Mouse (Mus musculus) liver, embryonic 14.5 days (tissue): ENCODE measurements around the gene Acot11. TPM values are rescaled to one million over a fixed set of nuclear protein-coding genes. Genes with fewer than 3 reads are reported as not detected.

Source experiments
- ATAC-seq: fragments of 200-750 bp; cut with Nextera tagmentation; 2 replicates; pipeline ENCODE4 v1.8.0; 2017; ENCODE audit warnings: moderate number of reproducible peaks, mild to moderate bottlenecking, moderate library complexity; ENCODE audit not compliant: insufficient read depth
- DNase-seq, 3 experiments: peaks; one replicate each; pipeline ENCODE4 v3.0.0-alpha.2; 2012 to 2013; ENCODE audit warnings: low read depth in 3 of 3, low spot score in 3 of 3
- H3K27ac ChIP-seq: fragments of 300-500 bp; sonication (generic); 2 replicates; pipeline ENCODE4 v1.5.1; 2014; ENCODE audit warnings: moderate library complexity, mild to moderate bottlenecking, control low read depth, inconsistent platforms
- H3K27me3 ChIP-seq: fragments of 300-500 bp; sonication (generic); 2 replicates; pipeline ENCODE4 v1.6.1; 2014; ENCODE audit warnings: mild to moderate bottlenecking, low read length, moderate library complexity; ENCODE audit not compliant: control insufficient read depth, insufficient read depth
- H3K36me3 ChIP-seq: fragments of 300-500 bp; sonication (generic); replicated peaks from 2 replicates; pipeline ENCODE4 v1.6.1; 2014; ENCODE audit warnings: low read depth; ENCODE audit not compliant: control insufficient read depth, insufficient read depth
- H3K4me1 ChIP-seq, 2 experiments: fragments of 200-500 bp in 1 of 2; fragments of 300-500 bp in 1 of 2; sonication (generic) in 1 of 2; replicated peaks; 2 replicates each; pipeline ENCODE4 v1.6.1; 2012 to 2014; ENCODE audit warnings: antibody characterized with exemption in 1 of 2, inconsistent platforms in 1 of 2, low read length in 1 of 2; ENCODE audit not compliant: control insufficient read depth in 2 of 2, insufficient read depth in 2 of 2
- H3K4me2 ChIP-seq: fragments of 300-500 bp; sonication (generic); 2 replicates; pipeline ENCODE4 v1.6.1; 2014; ENCODE audit warnings: low read depth, mild to moderate bottlenecking, control low read depth, moderate library complexity
- H3K4me3 ChIP-seq, 2 experiments: fragments of 200-500 bp in 1 of 2; fragments of 300-500 bp in 1 of 2; sonication (generic) in 1 of 2; 2 replicates each; pipeline ENCODE4 v1.5.1; 2012 to 2014; ENCODE audit warnings: low read depth in 2 of 2, low read length in 2 of 2, mild to moderate bottlenecking in 2 of 2, control low read depth in 1 of 2, inconsistent platforms in 1 of 2, moderate library complexity in 1 of 2; ENCODE audit not compliant: insufficient read depth in 1 of 2
- H3K9ac ChIP-seq: fragments of 300-500 bp; sonication (generic); replicated peaks from 2 replicates; pipeline ENCODE4 v1.6.1; 2014; ENCODE audit warnings: mild to moderate bottlenecking, control low read depth, moderate library complexity
- H3K9me3 ChIP-seq: fragments of 300-500 bp; sonication (generic); 2 replicates; pipeline ENCODE4 v1.6.1; 2016; ENCODE audit warnings: low read length, mixed read lengths; ENCODE audit not compliant: control insufficient read depth
- CTCF ChIP-seq: IDR thresholded peaks from 2 replicates; pipeline ENCODE4 v1.5.1; 2016; ENCODE audit warnings: antibody characterized with exemption, low read depth, control low read depth
- EP300 ChIP-seq: IDR thresholded peaks from 2 replicates; pipeline ENCODE4 v1.6.1; 2016; ENCODE audit warnings: antibody characterized with exemption, low read depth
- WGBS: fragments of 180-500 bp; shearing (Covaris S2); extraction: QIAGEN DNeasy Blood & Tissue Kit; methylation state at CpG from one replicate; pipeline ENCODE4 v1.1.7; 2014; ENCODE audit not compliant: insufficient replicate concordance; 5-methylcytosine and 5-hydroxymethylcytosine counted together
- polyA plus RNA-seq, 2 experiments: library from polyadenylated mRNA; depleted of rRNA in 1 of 2; stranded (reverse) in 1 of 2; unstranded in 1 of 2; fragments of >200 nt; fragmentation: Nextera tagmentation in 1 of 2; extraction: Ambion mirVana in 1 of 2; gene quantifications; 2 replicates each; pipeline versions ENCODE4 v1.2.1 to v1.2.3; 2012 to 2014

Gene Acot11
- polyA plus RNA-seq, 2 experiments = 4.1 TPM

DNA sequence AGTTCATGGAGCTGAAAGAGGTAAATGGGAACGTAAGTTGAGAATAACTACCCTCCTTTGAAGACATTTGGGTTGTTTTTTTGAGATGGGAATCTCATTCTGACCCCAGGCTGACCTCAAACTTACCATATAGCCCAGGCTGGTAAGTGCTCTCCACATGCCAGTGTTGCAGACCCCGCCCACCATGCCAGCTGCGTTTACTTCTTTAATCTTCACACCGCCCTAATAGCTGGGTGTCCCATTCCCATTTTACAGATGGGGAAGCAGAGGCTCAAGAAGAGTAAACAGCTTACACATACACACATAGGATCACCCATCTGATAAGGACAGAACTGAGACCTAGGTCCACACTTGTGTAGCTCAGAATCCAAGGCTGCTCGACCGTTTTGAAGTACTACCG is 20.0 kb downstream of the Acot11 start:
- Histone ChIP-seq H3K27ac (no peak overlapping the region), H3K9me3 (no peaks in the 10 kb centered on the region), H3K4me1 (peaks cover 0 to 9% of the 10 kb centered on the region in 2 experiments; a peak in 2 of 4 replicates), H3K27me3 (no peaks in the 10 kb centered on the region), H3K36me3 (no peaks in the 10 kb centered on the region), H3K4me3 (no peak overlapping the region), H3K9ac (no peak overlapping the region), H3K4me2 (no peak overlapping the region)
- TF ChIP-seq EP300 = no peak
- TF ChIP-seq CTCF = no peak
- ATAC-seq (no peak), DNase-seq (no peak)
- 75% methylated on average over 7 of the region's 7 CpGs for WGBS

DNA sequence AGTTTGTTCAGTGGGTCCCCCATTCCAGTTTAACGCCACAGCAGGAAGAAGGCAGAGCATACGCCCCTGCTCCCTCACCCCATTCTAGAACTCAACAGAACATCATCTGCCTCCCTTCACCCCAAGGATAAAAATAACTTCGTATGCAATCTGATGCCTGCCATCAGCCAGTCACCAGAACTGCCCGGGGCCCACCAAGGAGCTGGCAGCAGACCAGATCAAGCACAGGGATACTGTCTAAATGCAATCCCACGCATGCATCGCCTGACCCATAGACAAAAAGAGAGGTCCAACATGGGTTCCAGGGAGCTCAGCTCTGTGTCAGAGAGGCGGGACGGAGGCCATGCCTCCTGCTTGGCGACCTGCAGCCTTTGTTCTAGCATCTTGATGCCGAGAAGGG is 21.7 kb downstream of the Acot11 start:
- H3K9ac ChIP-seq = no peak overlapping the region
- peaks cover 0 to 7% of the 10 kb centered on the region in 2 experiments; a peak in 2 of 4 replicates for H3K4me1 ChIP-seq
- no peaks in the 10 kb centered on the region for H3K27me3 ChIP-seq
- DNase-seq (no peak), ATAC-seq (no peak)
- no peak overlapping the region for H3K4me2 ChIP-seq
- 71% methylated on average over 10 of the region's 10 CpGs for WGBS
- H3K36me3 ChIP-seq = no peaks in the 10 kb centered on the region
- H3K9me3 ChIP-seq = no peaks in the 10 kb centered on the region
- TF ChIP-seq EP300 (no peak), CTCF (no peak)
- H3K4me3 ChIP-seq = no peak overlapping the region
- no peak overlapping the region for H3K27ac ChIP-seq

- ATAC-seq (no peak), DNase-seq (no peak)
- no peak for TF ChIP-seq CTCF
- no peak for TF ChIP-seq EP300
- WGBS = 62% methylated on average over 3 of the region's 3 CpGs
- Histone ChIP-seq H3K9ac (no peak overlapping the region), H3K9me3 (no peaks in the 10 kb centered on the region), H3K4me1 (no peaks in the 10 kb centered on the region), H3K27me3 (no peaks in the 10 kb centered on the region), H3K4me2 (no peak overlapping the region), H3K4me3 (no peak overlapping the region), H3K27ac (no peak overlapping the region), H3K36me3 (no peaks in the 10 kb centered on the region)
Measured at GRCm38 (mm10) chr4:106780045-106780444, 24.8 kb downstream of the Acot11 start.

GRCm38 (mm10) chr4:106778116-106778788 is 26.5 kb downstream of the Acot11 start:
- Histone ChIP-seq H3K36me3 (no peaks in the 10 kb centered on the region), H3K9ac (no peak overlapping the region), H3K27ac (no peak overlapping the region), H3K4me2 (no peak overlapping the region), H3K4me3 (no peak overlapping the region), H3K9me3 (no peaks in the 10 kb centered on the region), H3K4me1 (no peaks in the 10 kb centered on the region), H3K27me3 (no peaks in the 10 kb centered on the region)
- TF ChIP-seq EP300 = no peak
- 0 out of 2 replicates have a peak, but pooled peaks have one; percentile 14 for TF ChIP-seq CTCF
- no peak for DNase-seq
- 73% methylated on average over 5 of the region's 5 CpGs for WGBS
- ATAC-seq = peak; percentile 33; the same call in 1 of the 2 replicates

- 44% methylated on average over 3 of the region's 3 CpGs for WGBS
- Histone ChIP-seq H3K4me3 (no peak overlapping the region), H3K9ac (no peak overlapping the region), H3K27me3 (no peaks in the 10 kb centered on the region), H3K27ac (no peak overlapping the region), H3K4me2 (no peak overlapping the region), H3K36me3 (no peaks in the 10 kb centered on the region), H3K4me1 (no peaks in the 10 kb centered on the region), H3K9me3 (no peaks in the 10 kb centered on the region)
- TF ChIP-seq EP300 (no peak), CTCF (no peak)
- ATAC-seq = no peak
- no peak for DNase-seq
Measured at GRCm38 (mm10) chr4:106776998-106777397, 27.8 kb downstream of the Acot11 start.
